Mouse (Mus musculus): ENCODE data around the gene Lmo1. TPM values are rescaled to one million over a fixed set of nuclear protein-coding genes. Genes with fewer than 3 reads are reported as not detected.
"Not testable (repeated sequence)": the region's sequence is repeated elsewhere in the genome, so short reads cannot be mapped to it uniquely, and the experiment has no call there.

Gene Lmo1
- polyA plus RNA-seq, 1 experiment from 2014 or later, result 24.3 TPM

DNA sequence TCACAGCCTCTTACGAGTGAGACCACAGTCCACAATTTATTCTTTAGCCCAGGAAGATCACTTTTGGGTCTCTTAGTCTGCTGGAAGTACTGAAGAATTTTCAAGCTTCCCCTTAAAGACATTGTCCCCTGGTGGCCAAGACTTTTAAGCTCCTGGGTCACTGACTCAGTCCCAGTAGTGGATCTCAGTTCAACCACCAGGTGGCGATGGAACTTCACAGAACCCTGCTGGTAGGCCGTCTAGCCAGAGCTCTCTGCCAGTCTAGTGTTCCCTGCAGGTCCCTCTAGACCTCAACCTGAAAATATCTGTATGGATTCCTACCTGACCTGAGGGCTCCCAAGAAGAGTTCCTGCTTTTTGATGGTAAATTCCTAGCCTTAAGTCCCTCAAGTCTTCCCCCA lies 35.6 kb downstream of the Lmo1 start:
- peak; percentile 78 for ATAC-seq (ENCODE audit: low FRiP score, low read depth)
- H3K9me3 ChIP-seq, result no peaks in the 10 kb centered on the region
- no peak overlapping the region for H3K9ac ChIP-seq
- H3K27me3 ChIP-seq (replicated peaks), result no peaks in the 10 kb centered on the region
- 8% methylated on average over 3 of the region's 3 CpGs for WGBS
- H3K36me3 ChIP-seq, result no peaks in the 10 kb centered on the region
- no peak overlapping the region for H3K27ac ChIP-seq
- no peak overlapping the region for H3K4me3 ChIP-seq
- H3K4me1 ChIP-seq, result peaks cover 5% of the 10 kb centered on the region; the same call in 1 of the 2 replicates
- no peak overlapping the region for H3K4me2 ChIP-seq (replicated peaks)

DNA sequence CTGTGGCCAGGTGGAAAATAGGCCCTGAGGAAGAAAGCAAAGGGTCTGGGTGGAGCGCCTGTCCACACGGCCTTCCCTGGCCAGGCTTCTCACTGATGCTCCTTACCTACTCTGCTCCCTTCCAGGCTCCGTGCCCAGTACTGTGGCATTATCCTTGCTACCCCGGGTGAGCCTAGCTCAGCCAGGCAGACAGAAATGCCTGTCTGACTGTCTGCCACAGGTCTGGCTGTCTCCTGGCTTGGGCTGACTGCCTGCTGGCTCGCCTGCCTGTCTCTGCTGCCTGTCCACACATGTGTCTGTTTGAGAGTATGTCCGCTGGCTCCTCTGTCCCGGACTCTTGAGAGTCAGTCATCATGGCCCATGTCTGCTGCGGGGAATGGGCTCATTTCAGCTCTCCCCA lies 37.6 kb downstream of the Lmo1 start:
- Histone ChIP-seq H3K27me3 (replicated peaks) (no peaks in the 10 kb centered on the region), H3K9ac (no peak overlapping the region), H3K27ac (no peak overlapping the region), H3K9me3 (no peaks in the 10 kb centered on the region), H3K4me1 (peaks cover 5% of the 10 kb centered on the region; the same call in 1 of the 2 replicates), H3K4me2 (replicated peaks) (no peak overlapping the region), H3K36me3 (no peaks in the 10 kb centered on the region), H3K4me3 (no peak overlapping the region)
- 90% methylated on average over 8 of the region's 8 CpGs for WGBS
- ATAC-seq (ENCODE audit: low FRiP score, low read depth), result no peak

DNA sequence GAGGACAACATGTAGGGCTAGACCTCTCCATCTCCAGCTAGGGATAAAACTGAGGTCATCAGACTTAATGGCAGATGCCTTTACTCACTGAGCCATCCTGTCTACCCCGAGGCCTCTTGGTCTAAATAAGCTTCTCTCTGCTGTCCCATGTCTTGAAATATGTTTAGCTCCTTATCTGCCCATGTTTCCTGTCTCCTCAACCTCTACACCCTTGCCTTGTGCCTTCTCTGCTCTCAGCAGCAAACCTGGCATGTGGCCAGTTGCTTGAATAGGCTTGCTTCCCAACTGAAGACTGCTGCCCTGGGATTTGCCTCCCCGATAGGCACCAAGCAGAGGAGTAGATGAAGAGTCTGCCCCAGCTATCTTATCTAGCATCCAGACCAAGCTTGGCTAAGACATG lies 43.4 kb downstream of the Lmo1 start:
- WGBS, result 78% methylated on average over 2 of the region's 2 CpGs
- H3K9me3 ChIP-seq, result no peaks in the 10 kb centered on the region
- no peak overlapping the region for H3K4me3 ChIP-seq
- no peak for ATAC-seq (ENCODE audit: low FRiP score, low read depth)
- no peak overlapping the region for H3K4me2 ChIP-seq (replicated peaks)
- H3K4me1 ChIP-seq, result no peaks in the 10 kb centered on the region
- no peak overlapping the region for H3K9ac ChIP-seq
- H3K27ac ChIP-seq, result no peak overlapping the region
- no peaks in the 10 kb centered on the region for H3K27me3 ChIP-seq (replicated peaks)
- H3K36me3 ChIP-seq, result no peaks in the 10 kb centered on the region

DNA sequence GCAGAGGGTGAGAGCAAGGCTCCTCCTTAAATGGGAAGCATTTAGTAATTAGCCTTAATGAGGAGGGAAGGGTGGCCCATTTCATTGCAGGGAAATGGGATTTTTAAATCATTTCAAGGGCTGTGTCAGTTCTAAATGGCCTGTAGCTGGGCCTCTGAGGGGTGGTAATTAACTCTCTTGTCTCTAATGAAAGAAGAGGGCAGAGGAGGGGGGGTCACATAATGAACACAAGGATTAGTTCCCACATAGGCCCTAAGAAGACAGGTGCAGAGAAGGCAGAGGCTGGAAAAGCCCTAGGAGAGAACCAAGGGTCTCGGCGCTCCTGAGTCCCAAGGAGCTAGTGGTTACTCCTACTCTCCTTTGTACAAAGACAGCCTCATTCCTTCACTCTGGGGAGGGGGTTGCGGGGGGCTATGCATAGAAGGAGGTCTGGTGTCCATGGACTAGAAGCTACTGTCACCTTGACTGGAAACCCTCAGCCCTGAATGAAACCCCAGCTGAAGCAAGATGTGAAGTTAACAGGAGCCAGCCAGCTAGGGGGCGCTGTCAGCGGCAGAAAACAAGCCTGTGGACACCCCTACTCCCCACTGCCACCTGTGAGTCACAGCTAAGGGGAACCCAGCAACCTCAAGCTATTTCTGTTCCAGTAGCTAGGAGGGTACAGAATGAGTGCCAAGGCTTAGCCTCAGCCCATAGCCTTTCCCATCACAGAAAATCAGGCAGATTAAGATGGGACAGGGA lies 44.9 kb downstream of the Lmo1 start:
- Histone ChIP-seq H3K36me3 (no peaks in the 10 kb centered on the region), H3K27ac (no peak overlapping the region), H3K4me1 (no peaks in the 10 kb centered on the region), H3K9ac (no peak overlapping the region), H3K4me3 (no peak overlapping the region), H3K4me2 (replicated peaks) (no peak overlapping the region), H3K27me3 (replicated peaks) (no peaks in the 10 kb centered on the region), H3K9me3 (no peaks in the 10 kb centered on the region)
- WGBS, result 78% methylated on average over 5 of the region's 5 CpGs
- peak; percentile 44; the same call in 1 of the 2 replicates for ATAC-seq (ENCODE audit: low FRiP score, low read depth)

DNA sequence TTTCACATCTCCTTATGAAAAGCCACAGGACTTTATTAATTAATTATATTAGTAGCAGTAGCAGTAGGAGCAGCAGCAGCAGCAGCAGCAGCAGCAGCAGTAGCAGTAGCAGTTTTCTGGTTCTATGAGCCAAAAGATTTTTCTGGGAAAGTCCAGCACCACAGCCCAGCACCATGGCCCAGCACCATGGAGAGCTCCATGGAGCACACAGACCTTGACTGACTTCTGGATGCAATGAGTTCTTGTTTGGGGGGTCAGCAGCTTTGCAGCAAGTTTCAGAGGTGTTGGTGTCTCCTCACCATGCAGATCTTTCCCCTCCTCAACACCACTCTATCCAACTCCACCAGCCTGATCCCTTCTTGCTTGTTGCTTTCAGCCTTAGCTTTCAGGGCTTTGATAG lies 45.6 kb downstream of the Lmo1 start:
- no peak for ATAC-seq (ENCODE audit: low FRiP score, low read depth)
- H3K9ac ChIP-seq, result no peak overlapping the region
- H3K27ac ChIP-seq, result no peak overlapping the region

DNA sequence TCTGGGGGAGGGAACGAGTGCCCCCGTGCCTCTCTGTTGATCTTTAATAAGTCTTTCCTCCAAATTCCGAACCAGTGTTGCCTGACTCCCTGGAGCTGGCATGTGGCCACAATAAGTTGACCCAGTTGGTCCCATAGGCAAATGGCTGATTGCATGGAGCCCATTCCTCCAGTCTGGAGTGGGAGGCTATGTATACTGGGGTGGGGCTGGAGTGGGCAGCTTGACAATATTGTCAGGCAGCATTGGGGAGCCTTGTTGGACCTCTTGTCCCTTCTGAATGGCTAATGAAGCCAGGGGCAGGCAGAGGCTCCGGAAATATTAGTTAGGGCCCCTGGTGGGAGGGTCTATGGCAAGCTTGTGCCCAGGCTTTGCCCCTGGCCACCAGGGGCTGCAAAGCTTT lies 59.1 kb downstream of the Lmo1 start:
- no peak overlapping the region for H3K27ac ChIP-seq
- no peaks in the 10 kb centered on the region for H3K9me3 ChIP-seq
- H3K9ac ChIP-seq, result no peak overlapping the region
- H3K4me3 ChIP-seq, result no peak overlapping the region
- H3K36me3 ChIP-seq, result no peaks in the 10 kb centered on the region
- H3K4me1 ChIP-seq, result peaks cover 8% of the 10 kb centered on the region
- WGBS, result 53% methylated on average over 4 of the region's 4 CpGs
- peak; percentile 57 for ATAC-seq (ENCODE audit: low FRiP score, low read depth)
- no peak overlapping the region for H3K4me2 ChIP-seq (replicated peaks)
- no peaks in the 10 kb centered on the region for H3K27me3 ChIP-seq (replicated peaks)

More for the DNA sequence above, 45.6 kb downstream of the Lmo1 start:
- no peaks in the 10 kb centered on the region for H3K36me3 ChIP-seq
- H3K4me1 ChIP-seq, result no peaks in the 10 kb centered on the region
- no peak overlapping the region for H3K4me2 ChIP-seq (replicated peaks)
- no peak overlapping the region for H3K4me3 ChIP-seq
- H3K9me3 ChIP-seq, result no peaks in the 10 kb centered on the region
- H3K27me3 ChIP-seq (replicated peaks), result no peaks in the 10 kb centered on the region

DNA sequence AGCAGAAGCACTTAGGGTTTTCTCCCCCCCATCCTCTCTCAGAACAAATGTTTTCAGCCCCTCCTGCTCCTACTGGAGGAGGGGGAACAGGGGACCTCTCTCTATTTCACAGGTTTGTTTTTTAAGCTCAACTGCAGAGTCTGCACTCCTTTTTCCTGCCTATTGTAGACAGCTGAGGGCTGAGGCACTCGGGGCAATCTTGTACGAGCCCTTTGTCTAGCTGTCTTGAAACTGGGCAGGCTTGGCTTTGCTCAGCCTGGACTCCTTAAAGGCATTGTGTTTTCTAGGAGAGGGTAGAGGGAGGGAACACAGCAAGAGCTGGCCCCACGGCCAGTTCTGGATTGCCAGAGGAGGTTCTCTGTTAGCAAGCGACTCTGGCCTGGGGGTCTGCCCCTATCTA lies 59.5 kb downstream of the Lmo1 start:
- H3K4me1 ChIP-seq; H3K4me2 ChIP-seq (replicated peaks); H3K27me3 ChIP-seq (replicated peaks); H3K4me3 ChIP-seq; H3K9me3 ChIP-seq; H3K36me3 ChIP-seq; H3K27ac ChIP-seq; H3K9ac ChIP-seq: not testable (repeated sequence)
- ATAC-seq (ENCODE audit: low FRiP score, low read depth), result peak; percentile 83
- 31% methylated on average over 1 of the region's 4 CpGs for WGBS

DNA sequence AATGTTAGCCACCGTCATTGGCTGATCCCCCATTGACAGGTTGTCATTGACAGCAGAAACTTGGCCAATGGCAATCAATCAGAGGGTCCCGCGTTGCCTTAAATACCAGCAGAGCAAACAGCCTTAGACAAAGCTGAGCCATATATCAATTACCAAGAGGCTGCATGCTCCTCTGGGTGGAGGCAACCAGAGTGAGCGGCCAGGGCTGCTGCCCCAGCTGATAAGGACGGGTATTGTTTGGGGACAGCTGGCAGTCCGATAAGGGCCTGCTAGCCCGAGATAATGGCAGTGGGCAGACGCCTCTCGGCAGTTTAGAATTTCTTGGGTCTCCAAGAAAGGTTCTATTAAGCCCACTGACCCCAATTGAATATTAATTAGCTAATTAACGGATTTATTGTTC lies 60.1 kb downstream of the Lmo1 start:
- peaks cover 8% of the 10 kb centered on the region for H3K4me1 ChIP-seq
- no peaks in the 10 kb centered on the region for H3K27me3 ChIP-seq (replicated peaks)
- peak; percentile 67 for ATAC-seq (ENCODE audit: low FRiP score, low read depth)
- no peak overlapping the region for H3K9ac ChIP-seq
- H3K9me3 ChIP-seq, result no peaks in the 10 kb centered on the region
- no peak overlapping the region for H3K4me2 ChIP-seq (replicated peaks)
- 13% methylated on average over 10 of the region's 10 CpGs for WGBS
- H3K36me3 ChIP-seq, result no peaks in the 10 kb centered on the region
- H3K27ac ChIP-seq, result no peak overlapping the region
- no peak overlapping the region for H3K4me3 ChIP-seq

DNA sequence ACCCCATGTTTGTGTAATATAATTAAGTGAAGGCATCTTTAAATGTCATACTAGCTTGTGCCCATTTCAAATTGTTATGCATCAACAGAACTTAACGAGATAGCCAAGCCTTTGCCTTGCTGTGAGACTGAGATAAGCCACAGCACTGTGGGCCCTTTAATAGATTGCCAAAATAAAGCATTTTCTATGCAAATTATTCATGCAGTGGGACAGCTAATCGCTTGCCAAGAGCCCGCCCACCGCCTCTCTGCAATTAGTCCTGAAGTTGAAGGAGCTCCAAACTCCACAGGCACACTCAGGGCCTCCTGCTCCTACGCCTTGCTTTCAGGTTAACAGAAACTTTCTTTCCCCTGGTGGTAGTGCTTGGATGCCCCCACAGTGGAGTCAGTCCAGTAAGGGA lies 64.0 kb downstream of the Lmo1 start:
- no peak overlapping the region for H3K27ac ChIP-seq
- 78% methylated on average over 5 of the region's 5 CpGs for WGBS
- no peak overlapping the region for H3K4me2 ChIP-seq (replicated peaks)
- H3K4me3 ChIP-seq, result no peak overlapping the region
- no peaks in the 10 kb centered on the region for H3K9me3 ChIP-seq
- ATAC-seq (ENCODE audit: low FRiP score, low read depth), result no peak
- no peaks in the 10 kb centered on the region for H3K27me3 ChIP-seq (replicated peaks)
- H3K36me3 ChIP-seq, result no peaks in the 10 kb centered on the region
- H3K9ac ChIP-seq, result no peak overlapping the region
- peaks cover 3% of the 10 kb centered on the region for H3K4me1 ChIP-seq

DNA sequence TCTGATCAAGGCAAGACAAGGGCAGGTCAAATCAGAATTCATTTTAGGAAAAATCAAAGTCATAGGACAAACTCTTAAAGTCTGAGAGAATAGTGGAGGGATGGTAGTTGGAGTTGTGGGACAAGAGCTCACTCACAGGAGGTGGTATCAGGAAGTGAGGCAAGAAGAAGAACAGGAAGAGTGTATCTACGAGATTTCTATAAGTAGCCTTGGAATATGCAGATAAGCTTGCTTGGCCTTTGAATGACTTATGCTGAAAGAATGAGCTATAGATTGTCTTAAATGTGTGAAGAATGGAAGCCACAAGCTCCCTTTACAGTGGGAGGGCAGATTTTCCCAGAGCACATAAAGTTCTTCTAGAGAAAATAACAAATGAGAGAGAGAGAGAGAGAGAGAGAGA lies 70.1 kb downstream of the Lmo1 start:
- 69% methylated on average over 1 of the region's 1 CpGs for WGBS
- no peak overlapping the region for H3K4me2 ChIP-seq (replicated peaks)
- no peak for ATAC-seq (ENCODE audit: low FRiP score, low read depth)
- H3K9me3 ChIP-seq, result no peaks in the 10 kb centered on the region
- H3K4me1 ChIP-seq, result no peaks in the 10 kb centered on the region
- no peak overlapping the region for H3K27ac ChIP-seq
- H3K4me3 ChIP-seq, result no peak overlapping the region
- H3K9ac ChIP-seq, result no peak overlapping the region
- no peaks in the 10 kb centered on the region for H3K36me3 ChIP-seq
- no peaks in the 10 kb centered on the region for H3K27me3 ChIP-seq (replicated peaks)

DNA sequence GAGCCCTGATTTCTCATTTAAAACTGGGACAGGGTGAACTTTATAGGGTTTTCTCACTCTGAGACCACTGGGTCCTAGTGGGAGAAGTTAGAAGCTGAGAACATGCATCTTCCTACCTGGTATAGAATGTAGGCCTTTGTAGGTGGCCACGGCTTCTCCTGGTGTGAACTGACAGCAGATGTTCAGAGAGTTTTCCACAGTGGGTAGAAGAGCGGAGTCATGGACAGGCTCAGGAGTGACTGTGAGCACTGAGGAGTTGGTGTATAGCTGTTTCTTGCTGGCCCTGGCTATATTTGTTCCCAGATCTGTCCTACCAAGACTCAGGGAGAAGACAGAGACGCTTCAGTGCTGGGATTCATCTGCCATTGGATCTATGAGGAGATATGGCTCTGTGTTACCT lies 73.8 kb downstream of the Lmo1 start:
- no peak overlapping the region for H3K4me3 ChIP-seq
- H3K27ac ChIP-seq, result no peak overlapping the region
- ATAC-seq (ENCODE audit: low FRiP score, low read depth), result no peak
- 85% methylated on average over 3 of the region's 3 CpGs for WGBS
- no peak overlapping the region for H3K9ac ChIP-seq
- H3K36me3 ChIP-seq, result no peaks in the 10 kb centered on the region
- no peak overlapping the region for H3K4me2 ChIP-seq (replicated peaks)
- no peaks in the 10 kb centered on the region for H3K9me3 ChIP-seq
- H3K4me1 ChIP-seq, result no peaks in the 10 kb centered on the region
- no peaks in the 10 kb centered on the region for H3K27me3 ChIP-seq (replicated peaks)

DNA sequence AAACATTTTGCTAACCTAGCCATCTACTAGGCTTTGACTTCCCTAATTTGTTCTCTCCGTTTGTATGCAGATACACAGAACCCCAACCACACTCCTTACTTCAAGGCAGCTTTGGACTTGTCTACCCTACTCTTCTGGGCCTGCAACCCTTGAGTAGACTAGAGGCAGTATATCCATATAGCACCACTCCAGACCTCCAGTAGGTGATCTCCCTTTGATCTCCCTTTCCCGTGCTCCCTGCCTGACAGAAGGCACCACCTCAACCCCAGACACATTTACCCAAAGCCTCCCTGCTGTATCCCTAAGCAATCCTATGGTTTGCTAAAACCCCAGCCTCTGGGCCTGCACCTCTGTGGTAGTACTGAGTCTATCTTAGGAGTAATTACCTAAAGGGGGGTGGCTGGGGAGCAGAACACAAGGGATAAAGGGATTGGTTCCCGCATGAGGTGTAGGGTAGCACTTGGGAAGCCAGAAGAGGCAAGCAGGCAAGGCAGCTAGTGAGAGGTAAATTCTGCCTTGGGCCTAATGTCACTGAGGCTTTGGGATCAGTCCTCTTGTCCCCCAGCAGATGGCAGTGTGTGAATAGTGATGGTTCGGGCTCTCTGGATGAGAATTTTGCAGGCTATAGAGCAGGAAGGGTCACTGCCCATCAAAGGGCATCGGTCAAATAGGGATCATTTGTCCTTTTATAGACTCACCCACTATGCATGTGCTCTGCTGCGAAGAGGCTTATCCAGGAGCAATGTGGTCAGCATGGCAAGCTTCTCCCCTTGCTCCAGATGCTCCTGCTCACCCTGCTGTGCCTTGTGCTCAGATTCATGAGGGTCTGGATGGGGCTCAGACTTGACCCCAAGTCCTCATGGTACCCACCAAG lies 76.6 kb downstream of the Lmo1 start:
- H3K27ac ChIP-seq, result no peak overlapping the region
- no peaks in the 10 kb centered on the region for H3K27me3 ChIP-seq (replicated peaks)
- 28% methylated on average over 6 of the region's 6 CpGs for WGBS
- no peak overlapping the region for H3K9ac ChIP-seq
- H3K4me2 ChIP-seq (replicated peaks), result no peak overlapping the region
- no peak overlapping the region for H3K4me3 ChIP-seq
- peak; percentile 48; the same call in 1 of the 2 replicates for ATAC-seq (ENCODE audit: low FRiP score, low read depth)
- no peaks in the 10 kb centered on the region for H3K4me1 ChIP-seq
- H3K36me3 ChIP-seq, result no peaks in the 10 kb centered on the region
- no peaks in the 10 kb centered on the region for H3K9me3 ChIP-seq

Data from neural tube, embryonic 12.5 days (tissue).